Mouse (Mus musculus): ENCODE results near the gene Xpo5.

Gene Xpo5

DNA sequence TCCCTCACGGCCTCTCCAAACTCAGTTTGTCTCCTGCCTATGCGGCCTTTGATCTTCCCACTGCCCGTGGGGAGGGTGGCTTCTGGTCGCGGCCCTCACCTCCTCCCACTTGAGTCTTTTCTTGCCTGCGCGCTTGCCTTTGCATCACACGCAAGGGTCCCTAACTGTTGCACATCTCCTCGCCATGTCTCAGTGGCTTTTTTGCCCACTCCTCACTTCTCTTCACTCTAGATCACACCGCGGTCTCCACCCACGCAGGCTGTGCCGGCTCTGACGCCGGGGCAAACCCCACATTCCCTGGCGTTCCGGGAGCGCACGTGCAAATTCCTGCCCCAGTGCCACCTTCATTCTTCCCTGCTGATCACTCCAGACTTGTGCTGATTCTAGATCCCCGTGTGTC, 496 bp downstream of the Xpo5 start:
- DNase-seq (ENCODE audit: low read depth), result no peak

DNA sequence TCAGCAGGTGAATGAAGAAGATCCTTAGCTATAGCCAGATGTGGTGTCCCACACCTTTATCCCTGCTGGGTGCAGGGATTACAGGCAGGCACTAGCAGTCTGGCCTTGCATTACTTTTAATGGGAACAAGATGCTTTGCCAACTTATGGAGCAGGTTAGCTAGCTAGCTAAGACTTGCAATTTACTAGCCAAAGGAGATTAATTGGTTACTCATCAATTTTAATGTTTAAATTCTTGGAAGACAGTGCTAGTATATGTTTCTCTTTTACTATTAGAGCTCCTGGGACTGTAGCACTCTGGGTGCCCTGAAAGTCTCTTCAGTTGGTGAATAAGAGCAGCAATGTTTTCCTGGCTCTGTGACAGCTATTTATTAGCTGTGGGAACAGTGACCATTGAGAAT, 4.1 kb downstream of the Xpo5 start:
- no peak for DNase-seq (ENCODE audit: low read depth)

DNA sequence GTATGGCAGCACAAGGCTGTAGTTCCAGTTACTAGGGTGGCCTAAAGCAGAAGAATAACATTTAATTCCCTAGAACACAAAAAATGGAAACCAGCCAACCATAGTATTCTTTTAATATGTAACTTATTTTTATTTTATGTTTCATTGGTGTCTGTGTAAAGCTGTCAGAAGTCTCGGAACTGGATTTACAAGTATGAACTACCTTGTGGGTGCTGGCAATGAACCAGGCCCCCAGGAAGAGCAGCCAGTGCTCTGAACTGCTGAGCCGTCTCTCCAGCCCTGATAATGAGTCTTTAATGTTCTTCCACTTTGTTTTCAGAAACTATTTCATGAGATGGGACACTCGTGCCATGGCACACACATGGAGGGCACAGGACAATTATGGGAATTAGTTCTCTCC, 8.0 kb downstream of the Xpo5 start:
- no peak for DNase-seq (ENCODE audit: low read depth)

DNA sequence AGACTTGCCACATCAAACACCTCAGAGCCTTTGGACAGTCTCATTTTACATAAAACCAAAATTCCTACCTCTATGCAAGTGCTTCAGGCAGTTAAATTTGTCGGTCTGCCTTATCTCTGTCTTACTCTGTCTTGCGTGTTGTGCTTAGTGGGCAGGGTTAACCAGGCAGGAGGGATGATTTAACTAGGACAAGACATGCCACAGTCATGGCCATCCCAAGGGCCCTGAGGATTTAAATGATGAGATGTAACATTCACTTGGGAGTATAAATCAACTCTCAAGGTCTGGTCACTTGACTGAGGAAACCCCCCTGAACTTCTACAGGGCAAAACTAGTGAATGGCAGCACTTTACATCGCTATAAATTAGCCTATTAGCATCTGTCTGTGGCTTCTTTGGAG, 19.0 kb downstream of the Xpo5 start:
- DNase-seq (ENCODE audit: low read depth), result no peak

DNA sequence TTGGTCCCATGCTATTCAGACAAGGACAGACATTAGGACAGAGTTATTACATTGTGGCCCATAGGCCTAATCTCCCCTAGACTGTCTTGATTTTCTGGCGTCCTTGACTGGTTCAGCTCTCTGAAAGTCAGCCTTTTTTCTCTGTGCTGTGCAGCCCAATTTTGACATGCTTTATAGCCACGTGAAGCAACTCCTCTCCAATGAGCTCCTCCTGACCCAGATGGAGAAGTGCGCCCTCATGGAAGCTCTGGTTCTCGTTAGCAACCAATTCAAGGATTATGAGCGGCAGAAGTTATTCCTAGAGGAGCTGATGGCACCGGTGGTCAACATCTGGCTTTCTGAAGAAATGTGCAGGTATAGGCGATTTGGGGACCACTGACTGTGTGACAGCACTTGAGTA, 25.0 kb downstream of the Xpo5 start:
- DNase-seq (ENCODE audit: low read depth), result no peak

DNA sequence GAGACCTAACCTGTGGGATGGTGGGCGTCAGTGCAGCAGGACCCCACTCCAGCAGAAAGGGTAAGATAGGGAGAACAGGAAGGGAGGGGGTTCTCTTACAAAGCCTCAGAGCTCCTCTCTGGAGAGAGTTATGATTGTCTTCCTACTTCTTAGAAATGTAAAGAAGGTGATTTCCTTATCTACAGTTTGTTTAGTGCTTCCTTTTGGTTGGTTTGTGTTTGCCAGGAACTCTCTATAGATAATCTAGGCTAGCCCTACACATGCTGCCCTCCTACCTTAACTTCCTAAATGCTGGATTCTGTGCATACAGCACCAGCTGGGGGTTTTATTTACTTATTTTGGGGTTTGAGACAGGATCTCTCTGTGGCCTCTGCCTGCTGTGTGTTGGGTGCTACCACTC, 33.5 kb downstream of the Xpo5 start:
- DNase-seq (ENCODE audit: low read depth), result no peak

DNA sequence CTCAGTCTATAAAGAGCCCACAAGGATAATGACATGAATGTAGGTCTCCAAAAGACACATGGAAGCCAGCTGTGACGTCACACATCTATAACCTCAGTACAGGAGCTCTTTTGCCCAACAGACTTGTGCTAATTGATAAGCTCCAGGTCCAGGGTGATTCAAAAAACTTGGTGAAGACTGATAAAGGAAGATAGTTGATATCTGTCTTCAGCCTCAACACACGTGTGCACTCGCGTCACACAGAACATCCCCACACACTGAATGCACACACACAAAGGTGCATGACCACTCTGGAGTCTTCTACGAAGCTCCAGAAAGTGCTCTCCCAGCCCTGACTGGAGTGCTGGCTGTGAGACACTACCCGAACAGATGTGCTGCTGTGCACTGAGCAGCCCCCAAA, 34.5 kb downstream of the Xpo5 start:
- no peak for DNase-seq (ENCODE audit: low read depth)

DNA sequence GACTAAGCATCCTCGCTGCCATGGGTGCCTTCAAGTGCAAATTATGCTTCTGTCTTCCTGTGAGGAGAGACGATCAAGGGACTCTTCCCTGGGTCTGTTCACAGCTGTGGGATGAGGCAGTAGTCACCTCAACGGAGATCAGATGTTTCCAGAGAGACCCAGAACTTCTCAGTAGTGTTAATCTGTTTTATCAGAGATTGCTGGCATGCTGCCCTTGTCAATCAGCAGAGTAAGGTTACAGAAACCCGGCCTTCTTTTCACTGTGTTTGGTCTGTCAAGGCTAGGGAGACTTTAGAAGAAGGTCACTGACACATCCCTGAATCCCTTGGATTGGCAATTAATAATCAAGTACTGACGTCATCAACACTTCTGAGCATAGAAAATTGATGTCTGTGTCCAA, 34.9 kb downstream of the Xpo5 start:
- no peak for DNase-seq (ENCODE audit: low read depth)

DNA sequence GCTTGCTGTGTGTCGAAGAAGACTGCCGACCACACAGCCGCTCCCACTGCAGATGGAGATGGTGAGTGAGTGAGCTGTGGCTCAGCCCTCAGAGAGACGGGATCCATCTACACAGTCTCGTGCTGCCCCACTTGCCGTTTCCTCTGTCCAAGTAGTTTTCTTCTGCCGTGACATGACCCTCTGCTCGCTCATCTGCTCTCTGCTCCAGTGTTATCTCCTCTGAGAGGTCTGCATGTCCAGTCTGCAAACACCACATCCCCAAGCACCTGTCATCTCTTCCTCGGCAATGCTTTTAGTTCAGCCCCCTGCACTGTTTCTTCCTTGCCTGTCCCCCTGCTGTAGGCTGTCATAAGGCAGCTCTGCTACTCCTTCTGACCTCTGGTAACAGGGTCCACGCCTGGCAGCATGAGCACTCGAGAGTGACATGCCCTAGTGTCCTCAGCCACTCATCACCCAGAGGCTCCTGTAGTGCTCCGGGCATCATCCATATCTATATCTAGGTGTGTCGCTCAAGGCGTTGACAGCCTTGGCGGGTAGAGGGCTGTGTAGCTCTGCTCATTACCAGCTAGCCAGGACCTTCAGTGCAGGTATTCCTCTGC, 37.0 kb downstream of the Xpo5 start:
- no peak for DNase-seq (ENCODE audit: low read depth)

DNA sequence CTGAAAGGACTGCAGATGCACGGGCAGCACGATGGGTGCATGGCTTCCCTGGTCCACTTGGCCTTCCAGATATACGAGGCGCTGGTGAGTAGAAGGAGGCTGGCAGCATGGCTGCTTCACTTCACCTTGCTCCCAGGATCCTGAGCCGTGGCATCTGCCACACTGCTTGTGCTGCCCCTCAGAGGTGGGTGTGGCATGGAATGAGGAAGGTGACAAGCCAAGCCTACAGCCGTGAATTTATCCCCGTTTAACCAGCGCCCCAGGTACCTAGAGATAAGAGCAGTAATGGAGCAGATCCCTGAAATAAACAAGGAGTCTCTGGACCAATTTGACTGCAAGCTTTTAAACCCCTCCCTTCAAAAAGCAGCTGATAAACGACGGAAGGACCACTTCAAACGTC, 38.9 kb downstream of the Xpo5 start:
- DNase-seq (ENCODE audit: low read depth), result no peak

DNA sequence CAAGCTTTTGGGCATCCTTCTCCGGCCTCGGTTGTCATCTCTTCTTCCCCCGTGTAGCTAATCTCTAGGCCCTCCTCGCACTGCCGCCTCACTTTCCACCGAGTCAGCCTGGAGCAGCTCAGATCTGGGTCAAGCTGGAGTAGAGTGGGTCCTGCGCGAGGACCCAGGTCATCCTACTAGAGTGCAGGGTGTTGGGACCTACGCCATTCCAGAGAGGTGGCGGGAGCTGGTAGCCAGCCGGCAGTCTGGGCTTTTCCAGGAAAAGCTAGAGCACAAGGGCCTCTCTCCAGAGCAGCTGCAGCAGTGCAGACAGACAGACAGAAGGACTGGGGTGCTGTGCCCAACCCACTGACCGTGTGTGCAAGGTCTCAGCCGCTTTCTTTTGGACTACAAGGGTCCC, 39.7 kb downstream of the Xpo5 start:
- DNase-seq (ENCODE audit: low read depth), result no peak

DNA sequence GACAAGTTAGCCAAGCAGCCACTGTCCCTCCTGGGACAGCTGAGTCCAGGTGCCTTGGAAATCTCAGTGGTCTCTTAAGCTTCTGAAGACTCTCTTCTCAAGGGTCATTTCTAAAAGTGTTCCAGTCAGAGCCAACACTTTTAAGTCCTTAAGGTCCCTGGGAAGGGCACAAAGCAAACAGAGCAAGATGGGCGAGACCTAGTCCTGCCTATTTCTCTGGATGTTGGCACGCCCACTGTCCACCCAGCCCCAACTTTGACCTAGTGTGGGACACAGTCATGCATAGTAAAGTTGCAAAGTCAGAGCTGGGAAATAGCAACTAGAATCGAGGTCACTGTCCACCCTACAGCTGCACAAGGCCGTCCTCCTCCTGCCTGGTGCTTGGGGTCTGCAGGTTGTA, 40.4 kb downstream of the Xpo5 start:
- DNase-seq (ENCODE audit: low read depth), result no peak

DNA sequence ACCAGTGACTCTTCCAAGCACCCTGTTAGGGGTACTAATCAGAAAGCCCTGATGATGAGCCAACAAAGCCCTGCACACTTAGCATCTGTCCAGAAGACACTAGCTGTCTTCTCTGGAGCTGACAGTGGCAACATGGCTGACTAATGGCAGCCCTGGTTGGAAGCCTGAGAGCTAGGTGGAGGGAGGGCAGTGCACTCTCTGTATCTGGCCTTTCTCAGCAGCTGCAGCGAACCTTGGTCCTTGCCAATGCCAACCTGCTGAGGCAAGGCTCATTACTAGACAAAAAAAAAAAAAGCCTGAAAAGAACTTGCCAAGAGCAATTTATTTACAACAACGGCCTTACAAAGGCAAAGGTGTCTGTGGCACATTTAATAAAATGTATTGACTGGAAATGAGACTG, 41.0 kb downstream of the Xpo5 start:
- DNase-seq (ENCODE audit: low read depth), result no peak

DNA sequence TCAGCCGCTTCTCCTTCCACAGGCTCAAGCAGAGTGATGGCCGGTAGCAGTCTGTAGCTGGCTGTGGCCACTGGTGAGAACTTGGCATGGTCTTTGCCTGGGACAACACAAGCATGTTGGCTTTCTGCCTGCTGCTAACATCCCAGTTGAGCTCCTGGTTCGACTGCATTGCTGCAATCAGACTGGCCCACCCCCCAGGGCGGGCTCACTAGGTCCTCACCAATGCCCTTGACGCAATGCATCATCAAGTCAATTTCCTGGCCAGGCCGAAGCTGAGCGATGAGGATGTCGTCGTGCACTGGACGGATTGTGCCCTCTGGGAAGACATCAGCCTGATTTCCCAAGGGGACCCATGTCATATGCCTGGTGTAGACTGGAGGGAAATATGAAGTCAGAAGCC, 42.0 kb downstream of the Xpo5 start:
- no peak for DNase-seq (ENCODE audit: low read depth)

DNA sequence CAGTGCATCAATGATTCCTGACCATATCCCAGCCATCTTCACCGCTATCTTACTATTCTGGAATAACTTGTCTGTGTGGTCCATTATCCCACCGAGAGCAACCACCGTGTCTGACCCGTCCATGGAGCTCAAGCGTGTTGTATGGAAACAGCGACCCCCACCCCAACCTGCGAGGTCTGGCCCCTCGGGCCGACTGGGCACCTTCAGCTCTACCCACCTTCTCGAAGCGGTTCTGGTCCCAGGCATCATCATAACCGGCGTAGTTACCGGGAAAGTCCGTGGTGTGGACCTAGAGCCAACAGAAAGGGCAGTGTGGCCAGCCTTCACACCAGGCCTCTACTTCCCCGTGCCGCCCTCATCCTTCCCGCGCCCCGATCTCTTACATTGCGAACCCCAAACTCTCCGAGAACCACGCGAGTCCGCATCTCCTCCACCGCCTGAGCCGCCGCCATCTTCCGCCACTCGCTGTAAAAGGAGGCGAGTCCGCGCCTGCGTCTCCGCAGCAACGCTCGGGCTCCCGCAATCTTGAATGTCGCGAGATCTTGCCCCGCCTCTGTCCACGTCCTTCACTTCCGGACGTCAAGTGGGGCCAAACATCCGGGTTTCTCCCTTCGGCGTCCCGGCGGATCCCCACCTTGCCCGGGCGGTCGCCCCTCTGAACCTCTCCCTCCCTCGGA, 45.1 kb downstream of the Xpo5 start, which contains the start of the genes Polr1c and Yipf3:
Gene Polr1c (minus strand): TSS at position 543 of the 677 bp plus-strand sequence.
Gene Yipf3 (plus strand): TSS at position 569 of the 677 bp plus-strand sequence.
- peak; percentile 87 for DNase-seq (ENCODE audit: low read depth)

DNA sequence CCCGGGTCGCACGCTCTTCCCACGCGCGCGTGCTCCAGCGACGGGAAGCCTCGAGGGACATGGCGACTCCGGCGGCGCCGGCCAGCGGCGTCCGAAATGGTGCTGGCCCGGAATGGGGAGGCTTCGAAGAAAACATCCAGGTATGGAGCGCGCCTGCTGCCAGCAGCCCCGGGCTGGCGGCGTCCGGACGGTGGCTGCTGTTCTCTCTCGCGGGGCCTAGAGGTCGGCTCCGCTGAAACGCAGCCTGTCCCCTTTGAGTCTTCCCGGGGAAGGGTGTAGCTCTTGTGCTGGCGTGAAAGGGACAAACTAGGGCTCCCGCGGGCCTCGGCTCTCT, 45.6 kb downstream of the Xpo5 start:
- no peak for DNase-seq (ENCODE audit: low read depth)

DNA sequence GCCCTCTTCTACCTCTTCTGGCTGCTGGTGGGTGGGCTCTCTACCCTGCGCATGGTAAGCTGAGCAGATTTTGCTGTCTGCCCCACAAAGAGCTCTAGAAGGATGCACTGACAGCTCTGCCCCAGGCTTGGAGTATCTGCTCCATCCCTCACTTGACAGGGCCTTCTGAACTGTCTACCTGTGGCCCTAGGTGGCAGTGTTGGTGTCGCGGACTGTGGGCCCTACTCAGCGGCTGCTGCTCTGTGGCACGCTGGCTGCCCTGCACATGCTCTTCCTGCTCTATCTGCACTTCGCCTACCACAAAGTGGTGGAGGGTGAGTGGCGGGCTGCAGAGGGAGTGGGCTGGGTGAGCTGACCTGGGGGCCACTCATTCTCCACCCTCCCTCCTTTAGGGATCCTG, 48.6 kb downstream of the Xpo5 start:
- DNase-seq (ENCODE audit: low read depth), result no peak

DNA sequence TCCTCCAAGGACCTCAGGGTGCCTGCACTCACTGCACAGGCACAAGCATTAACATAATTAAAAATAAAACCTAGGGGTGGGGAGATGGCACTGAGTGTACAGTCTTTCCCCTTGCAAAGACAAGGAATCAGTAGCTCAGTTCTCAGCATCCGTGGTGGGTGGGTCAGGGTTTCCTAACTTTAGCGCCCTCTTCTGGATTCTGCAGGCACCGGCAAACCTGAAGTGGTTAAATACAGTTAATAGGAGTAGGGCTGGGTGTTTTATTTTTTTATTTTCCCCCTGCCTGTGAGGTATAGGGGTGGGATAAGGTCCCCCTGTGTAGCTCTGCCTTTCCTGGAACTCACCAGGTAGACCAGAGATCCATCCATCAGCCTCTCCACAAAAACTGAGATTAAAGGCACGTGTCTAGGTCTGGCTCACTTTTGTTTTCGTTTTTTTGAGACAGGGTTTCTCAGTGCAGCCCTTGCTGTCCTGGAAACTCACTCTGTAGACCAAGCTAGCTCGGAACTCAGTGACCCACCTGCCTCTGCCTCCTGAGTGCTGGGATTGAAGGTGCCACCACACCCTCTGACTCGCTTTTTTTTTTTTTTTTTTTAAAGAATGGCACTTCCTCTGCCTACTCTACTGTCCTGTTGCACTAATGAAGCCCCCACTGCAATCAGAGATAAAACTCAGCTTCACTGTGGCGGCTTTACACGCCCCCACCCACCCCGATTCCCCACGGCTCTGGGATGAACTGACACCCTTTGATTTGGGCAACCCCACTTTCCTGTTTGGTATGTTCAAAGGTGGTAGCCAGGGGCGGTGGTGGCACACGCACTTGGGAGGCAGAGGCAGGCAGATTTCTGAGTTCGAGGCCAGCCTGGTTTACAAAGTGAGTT, 50.2 kb downstream of the Xpo5 start:
- no peak for DNase-seq (ENCODE audit: low read depth)

DNA sequence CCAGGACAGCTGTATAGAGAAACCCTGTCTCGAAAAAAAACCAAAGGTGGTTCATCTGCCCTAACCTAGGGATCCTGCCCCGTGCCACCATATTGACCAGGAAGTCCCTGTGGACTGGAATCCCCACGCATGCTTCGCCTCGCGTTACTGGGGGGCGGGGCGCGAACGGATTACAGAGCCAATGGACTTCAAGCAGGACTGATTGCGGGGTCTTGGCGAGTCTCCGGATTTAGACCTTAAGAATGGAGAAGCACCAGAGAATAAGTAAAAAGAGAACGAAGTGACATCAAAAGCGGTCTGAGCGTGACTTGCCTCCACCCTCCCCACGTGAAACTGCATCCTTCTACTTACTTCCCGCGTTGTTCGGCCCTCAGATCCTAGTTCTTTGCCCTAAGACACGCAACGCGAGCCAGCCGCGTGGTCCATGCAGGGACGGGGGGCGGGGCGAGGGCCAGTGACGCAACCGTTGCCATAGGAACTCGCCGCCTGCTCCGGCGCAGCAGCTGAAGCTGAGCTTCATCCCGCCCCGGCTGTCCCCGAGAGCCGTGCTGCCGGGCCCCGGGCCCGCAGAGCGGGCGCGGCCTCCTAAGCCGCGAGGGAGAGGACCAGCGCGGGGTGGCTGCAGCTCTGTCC, 51.0 kb downstream of the Xpo5 start, which contains the start of gene Lrrc73:
Gene Lrrc73 (plus strand): TSS at position 80 of the 633 bp plus-strand sequence.
- peak; percentile 65 for DNase-seq (ENCODE audit: low read depth)

DNA sequence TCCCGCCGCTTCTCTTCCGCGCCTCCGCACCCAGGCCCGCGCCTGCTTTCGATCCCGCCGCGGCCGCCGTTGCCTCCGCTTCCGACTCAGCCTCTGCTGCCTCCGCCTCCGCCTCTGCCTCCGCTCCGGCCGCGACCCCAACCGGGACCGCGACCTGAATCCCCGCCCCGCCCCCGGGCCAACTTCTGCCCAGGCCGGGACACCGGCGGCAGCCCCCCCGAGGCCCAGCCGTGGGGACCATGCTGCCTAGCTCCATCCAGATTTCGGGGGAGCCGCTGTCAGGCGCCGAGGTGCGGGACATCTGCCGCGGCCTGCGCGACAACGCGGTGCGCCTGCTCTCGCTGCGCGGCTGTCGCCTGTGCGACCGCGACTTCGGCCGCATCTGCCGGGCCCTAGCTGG, 51.5 kb downstream of the Xpo5 start:
- DNase-seq (ENCODE audit: low read depth), result no peak

DNA sequence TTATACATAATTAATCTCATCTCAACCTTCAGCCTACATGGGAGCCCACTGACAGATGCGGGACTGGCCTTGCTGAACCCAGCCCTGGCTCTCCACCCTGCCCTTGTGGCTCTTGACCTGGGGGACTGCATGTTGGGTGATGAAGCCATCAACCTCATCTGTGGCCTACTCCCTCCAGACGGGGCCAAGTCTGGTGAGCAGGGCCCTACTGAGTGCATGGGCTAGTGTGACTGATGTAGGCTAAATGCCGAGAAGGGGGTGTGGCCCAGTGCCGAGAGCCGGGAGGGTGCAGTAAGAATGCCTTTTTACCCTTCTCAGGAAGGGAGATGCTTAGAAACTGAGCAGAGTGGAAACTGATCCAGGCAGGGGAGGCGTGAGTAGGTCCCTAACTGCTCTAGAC, 52.6 kb downstream of the Xpo5 start:
- no peak for DNase-seq (ENCODE audit: low read depth)

DNA sequence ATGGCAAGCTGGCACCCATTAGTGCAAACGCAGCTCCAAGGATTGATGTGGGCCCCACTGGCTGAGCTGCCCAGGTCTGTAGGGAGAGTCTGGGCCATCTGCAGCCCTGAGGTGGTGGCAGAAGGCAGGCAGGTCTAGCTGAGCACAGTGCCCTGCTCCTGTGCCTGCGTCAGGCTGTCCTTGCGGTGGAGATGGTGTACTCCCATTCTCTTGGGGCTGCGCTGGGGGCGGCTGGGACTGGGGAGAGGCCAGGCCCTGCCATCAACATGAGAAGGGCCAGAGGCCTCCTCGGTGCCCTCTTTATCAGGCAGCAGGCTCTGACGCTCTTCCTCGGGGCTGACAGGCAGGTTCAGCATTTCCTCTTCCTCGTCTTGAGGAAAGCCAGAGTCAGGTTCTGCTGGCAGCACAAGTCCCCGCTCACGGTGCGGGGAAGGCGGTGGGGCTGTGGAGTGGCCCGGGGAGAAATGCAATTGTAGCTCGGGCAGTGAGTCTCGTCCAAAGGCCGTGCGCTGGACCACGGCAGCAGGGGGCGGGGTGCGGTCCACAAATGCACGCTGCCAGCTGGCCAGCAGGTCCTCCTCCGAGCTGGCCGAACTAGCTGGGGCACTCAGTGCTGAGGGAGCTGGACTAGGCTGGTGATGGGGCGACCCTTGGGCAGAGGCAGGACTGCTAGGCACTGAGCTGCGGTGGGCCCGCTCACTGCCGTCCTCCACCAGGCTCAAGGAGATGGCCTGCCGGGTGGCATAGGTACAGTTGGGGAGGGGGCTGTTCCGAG, 55.9 kb downstream of the Xpo5 start:
- DNase-seq (ENCODE audit: low read depth), result no peak

All from fibroblast of lung, adult 2 months (primary cell).